Mouse (Mus musculus): ENCODE results near the gene Tuba1b. TPM values are rescaled to one million over a fixed set of nuclear protein-coding genes. Genes with fewer than 3 reads are reported as not detected.
"Not testable (repeated sequence)": the region's sequence is repeated elsewhere in the genome, so short reads cannot be mapped to it uniquely, and the experiment has no call there.

The Tuba1b gene
- 1,370 and 1,449 TPM in 2 replicates for polyA plus RNA-seq (2015; fragmentation: Nextera tagmentation; extraction: Ambion mirVana)

DNA sequence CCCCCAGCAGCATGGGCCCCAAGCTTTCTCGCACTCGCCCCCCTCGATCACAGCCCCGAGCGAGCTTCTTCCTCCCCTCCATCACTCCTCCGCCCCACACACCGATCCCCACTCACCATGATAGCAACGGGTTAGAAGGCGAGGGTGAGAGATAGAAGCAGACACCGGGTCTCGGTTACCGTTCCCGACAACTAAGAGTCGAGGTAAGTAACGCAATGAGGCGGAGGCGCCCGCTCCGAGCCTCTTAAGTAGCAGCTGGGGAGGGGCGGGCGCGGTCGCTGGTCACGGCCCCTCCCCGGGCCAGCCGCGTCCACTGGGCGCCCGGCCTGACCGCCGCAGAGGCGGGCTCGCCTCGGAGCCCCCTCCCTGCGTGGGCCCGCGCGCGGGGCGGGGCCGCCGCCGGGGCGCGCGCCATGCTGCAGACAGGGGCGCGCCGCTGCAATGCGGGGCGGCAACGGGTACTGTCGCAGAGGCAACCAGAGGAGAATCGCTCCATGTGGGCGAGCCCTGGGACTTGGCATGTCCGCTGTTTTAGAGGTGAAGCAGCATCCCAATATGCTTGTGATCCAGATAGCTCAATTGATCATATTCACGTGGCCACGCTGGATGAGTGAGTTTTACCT lies at the start of gene Tuba1b:
Gene Tuba1b, minus strand, starts transcription at position 349 of the 623 bp plus-strand sequence.
- DNase-seq (ENCODE audit: low spot score), result peak; percentile 88

DNA sequence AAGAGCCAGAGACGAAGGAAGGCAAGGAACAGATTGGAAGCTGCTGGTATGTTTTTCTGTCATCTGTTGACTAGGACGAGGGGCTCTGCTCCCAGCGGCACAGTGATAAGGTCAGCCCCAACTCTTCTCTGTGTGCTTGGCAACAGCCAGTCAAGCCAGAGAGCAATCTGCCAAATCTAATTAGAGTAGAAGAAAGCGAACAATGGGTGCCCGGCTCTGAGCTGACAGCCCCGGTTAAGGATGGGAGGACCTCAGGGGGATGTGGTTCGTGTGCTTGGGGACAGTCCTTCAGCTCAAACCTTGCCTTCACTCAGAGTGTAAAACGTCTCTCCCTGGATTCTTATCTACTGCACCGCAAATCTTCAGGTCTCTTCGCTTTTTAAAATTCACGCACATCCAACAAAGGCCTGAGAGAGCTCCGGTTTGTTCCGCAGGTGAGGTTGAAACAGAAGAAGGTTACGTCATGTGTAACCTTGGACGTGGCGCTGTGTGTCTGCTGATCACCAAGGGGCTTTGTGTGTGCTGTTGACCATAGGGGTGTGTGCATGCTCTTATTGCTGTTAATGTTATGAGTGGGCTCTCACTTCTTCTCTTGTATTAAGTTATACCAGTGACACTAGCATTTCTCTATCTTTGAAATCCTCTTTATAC lies 49.2 kb upstream of the Tuba1b start:
- no peak for DNase-seq (ENCODE audit: low spot score)

DNA sequence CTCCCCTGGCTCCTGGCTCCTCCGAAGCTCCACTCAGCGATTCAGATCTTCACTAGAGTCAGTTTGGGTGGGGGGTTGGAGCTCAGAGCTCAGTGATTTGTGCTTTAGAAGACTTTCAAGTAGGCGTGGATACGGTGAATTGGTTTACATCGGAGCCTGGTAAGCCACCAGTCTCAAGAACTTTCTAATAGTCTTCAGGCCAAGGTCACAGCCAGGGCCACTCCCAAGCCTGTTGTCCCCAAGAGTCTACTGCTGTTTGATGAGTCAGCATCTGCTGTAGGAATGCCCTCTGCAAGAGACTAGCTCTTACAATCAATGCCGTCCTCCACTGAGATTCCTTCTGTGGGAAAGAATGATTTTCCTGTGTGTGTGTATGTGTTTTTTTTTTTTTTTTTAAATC lies 47.7 kb upstream of the Tuba1b start:
- DNase-seq (ENCODE audit: low spot score), result no peak

DNA sequence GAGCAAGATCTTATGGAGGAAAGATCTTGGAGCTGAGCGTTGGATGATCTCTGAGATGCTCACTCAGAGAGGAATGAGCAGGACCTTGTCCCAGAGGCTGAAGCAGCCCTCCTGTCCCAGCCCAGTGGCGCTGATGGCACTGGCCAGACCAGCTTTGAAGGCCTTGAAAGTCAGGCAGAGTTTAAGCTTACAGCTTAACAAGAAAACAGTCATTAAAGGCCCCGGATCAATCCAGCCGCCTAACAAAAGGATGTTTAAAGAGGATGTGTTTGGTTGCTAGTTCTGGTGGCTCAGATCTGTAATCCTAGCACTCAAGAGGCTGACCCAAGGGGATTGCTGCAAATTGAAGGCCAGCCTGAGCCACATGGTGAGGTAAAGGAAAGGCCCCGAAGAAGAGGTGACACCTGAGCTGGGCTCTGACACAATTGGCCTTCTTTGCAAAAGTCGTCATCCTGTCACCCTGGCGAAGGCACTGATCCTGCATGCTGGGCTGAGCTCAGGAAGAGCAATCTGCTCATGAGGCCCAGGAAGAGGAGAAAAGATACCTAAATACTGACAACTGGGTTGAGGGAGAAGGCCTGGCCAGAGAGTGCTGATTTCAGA lies 45.7 kb upstream of the Tuba1b start:
- DNase-seq (ENCODE audit: low spot score), result no peak

DNA sequence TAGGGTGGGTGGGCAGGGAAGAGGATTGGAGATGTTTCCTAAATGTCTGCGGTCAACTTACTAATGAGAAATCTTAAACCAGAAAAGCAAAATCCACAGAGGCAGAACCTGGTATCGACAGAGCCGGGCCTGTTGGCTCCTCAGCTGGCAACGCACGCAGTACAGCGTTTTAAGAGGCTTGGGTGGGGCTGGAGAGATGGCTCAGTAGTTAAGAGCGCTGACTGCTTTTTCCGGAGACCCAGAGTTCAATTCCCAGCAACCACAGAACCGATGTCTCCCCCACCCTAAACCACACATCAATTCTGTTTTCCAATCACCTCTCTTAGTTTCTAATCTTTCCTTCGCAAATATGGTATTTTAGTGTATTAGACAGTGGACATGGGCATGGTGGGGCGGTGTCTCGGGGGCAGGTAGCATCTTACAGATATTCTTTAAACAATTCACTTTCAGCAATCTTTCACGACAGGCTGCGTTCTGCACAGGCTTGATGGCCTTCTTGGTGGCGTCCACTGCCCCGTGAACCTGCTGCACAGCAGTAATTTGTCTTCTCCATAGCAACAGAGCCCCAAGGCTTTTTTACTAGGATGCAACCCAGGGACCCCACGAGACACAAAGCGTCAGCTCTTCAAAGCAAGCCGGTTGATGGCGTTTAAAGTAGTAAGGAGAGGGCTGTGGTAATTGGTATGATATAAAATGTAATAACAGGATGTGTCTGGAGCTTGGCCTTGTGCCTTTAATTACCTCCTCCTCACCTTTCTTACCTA lies 44.2 kb upstream of the Tuba1b start:
- DNase-seq (ENCODE audit: low spot score), result no peak

DNA sequence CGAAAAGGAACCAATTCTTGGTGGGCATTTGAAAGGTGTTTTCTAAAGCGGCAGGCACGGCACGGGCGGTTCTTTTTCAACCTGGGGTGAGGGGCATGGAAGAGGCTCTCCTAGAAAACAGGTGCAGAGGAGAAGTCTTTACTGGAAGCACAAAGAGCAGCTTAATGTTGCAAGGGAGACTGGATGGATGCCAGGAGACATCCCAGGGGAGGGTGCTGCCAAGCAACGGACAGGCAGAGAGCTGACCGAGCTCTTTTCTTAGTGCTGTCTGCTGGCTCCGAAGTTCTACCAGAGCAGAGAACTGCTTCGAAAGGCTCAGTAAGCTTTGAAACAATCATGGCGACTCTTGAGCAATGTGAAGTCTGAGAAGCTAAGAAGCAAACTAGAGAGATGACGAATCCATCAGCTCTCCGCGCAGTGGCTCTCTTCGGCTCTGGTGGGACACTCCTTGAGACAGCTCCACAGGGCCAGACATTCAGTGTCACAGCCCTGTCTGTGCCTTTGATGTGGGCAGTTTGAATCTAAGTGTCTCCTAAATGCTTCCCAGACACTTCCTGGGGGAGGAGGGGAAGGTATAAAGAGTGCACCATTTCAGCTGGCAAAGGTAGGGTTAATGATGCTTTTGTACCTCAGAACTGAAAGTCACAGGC lies 43.5 kb upstream of the Tuba1b start:
- no peak for DNase-seq (ENCODE audit: low spot score)

DNA sequence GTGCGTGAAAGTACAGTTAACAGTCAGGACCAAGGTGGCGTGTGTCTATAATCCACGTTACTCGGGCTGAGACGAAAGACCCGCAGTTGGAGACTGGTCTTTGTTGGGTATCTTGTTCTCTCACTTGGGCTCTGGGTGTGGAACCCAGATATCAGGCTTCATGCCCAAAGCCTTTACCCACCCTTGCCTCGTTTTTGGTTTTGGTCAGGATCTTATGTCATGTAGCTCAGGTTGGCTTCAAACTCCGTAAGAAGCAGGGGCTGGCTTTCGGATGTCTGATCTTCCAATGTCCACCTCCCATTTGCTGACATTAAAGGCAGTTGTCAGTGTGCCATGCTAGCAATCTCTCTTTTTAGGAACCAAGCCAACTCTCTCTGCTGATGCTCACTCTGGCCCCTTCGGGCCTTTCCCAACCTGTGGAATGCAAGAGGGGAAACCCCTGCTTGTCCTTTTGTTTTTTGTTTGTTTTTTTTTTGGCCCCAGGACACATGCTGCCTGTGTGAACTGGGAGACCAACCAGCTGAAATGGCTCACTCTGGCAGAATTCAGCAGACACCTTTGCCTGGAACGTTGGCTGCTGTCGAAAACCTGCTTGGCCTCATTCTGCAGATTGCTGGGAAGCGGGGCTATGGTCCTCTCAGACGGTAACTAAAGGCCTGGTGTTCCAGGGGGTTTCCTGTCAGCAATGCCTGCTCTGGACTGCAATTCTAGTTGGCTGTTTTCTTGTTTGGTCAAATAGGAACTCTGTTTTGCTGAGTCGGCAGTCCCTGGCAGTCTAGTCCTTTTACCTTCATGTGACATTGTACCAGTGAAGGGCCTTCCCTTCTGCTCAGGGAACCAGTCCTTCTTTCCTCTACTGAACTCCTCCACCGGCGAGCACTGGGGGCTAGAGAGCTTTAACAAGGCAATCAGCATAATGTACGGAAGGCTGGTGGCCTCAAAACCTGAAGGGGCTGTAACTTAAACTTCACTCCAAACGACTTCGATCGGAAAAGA lies 42.7 kb upstream of the Tuba1b start:
- DNase-seq (ENCODE audit: low spot score), result no peak

DNA sequence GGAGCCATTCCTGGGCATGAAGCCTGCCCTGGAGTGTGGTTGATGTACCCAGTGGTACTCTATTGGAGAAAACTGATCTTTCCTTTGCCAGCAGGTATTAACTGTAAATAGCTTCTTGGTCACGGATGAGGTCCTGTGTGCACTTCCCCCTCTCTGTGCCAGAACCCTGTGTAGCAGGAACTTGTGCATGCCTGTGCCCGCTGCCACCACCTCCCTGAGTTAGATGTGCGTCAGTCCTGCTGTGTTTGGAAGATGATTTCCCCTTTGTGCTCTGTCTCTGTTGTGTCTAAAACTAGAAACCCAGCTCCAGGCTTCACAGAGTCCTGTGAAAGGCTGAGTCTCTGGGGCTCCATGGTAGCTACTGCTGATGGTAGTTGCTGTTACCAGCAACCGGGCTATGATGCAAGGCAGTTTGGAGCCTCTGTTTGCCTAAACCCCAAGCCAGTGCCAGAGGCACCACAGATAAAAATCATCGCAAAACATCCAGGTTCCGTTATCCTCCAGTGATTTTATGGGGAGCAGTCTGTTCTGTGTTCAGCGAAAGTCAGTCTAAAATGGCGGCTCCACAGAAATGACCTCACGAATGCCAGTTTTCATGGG lies 38.8 kb upstream of the Tuba1b start:
- DNase-seq (ENCODE audit: low spot score), result no peak

DNA sequence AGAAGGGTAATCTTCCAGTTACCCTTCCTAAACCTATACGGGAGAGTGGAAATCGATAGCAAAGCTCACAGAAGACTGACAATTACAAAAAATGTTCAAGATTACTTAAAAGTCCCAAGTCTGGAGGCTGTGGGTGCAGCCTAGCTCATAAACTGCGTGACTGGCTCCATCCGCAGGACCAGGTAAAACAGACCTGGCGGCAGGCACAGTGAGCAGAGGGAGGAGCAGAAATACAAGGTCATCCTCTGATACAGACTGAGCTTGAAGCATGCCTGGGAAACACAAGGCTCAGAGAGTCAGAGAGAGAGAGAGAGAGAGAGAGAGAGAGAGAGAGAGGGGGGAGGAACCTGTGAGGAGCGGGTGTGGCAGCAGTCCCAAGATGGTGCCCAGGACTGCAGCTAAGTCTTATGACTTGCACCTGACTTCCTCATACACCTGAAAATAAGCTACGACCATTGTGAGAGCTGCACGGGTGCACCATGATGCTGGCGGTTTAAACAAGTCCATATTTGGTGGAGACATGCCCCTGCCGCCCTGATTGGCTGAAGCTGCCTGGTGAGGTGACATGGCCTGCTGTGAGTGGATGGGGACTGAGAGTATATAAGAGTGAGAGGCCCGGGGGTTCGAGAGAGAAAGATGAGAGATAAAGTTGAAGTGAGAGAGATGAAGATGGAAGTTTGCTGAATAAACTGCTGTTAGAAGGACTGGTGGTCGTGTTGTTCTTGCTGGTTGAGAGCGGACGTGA lies 37.4 kb upstream of the Tuba1b start:
- DNase-seq (ENCODE audit: low spot score), result not testable (repeated sequence)

DNA sequence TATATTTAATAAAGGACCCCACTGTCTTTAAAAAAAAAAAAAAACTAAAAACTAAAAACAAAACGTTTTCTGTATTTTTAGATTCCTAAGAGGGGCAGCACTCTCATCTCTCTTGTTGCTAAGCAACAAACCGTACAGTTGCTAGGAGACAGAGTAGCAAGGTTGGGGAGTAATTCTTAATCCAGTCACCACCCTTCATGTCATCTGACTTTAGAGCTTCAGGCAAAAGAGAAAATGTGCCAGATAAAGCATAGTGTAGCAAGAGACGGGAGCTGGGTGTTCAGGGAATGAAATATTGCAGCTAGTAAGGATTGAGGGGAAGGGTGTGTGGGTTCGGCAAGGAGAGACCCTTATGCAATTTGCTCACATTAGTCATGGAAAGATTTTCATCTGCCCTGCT lies 36.7 kb upstream of the Tuba1b start:
- peak; percentile 24 for DNase-seq (ENCODE audit: low spot score)

DNA sequence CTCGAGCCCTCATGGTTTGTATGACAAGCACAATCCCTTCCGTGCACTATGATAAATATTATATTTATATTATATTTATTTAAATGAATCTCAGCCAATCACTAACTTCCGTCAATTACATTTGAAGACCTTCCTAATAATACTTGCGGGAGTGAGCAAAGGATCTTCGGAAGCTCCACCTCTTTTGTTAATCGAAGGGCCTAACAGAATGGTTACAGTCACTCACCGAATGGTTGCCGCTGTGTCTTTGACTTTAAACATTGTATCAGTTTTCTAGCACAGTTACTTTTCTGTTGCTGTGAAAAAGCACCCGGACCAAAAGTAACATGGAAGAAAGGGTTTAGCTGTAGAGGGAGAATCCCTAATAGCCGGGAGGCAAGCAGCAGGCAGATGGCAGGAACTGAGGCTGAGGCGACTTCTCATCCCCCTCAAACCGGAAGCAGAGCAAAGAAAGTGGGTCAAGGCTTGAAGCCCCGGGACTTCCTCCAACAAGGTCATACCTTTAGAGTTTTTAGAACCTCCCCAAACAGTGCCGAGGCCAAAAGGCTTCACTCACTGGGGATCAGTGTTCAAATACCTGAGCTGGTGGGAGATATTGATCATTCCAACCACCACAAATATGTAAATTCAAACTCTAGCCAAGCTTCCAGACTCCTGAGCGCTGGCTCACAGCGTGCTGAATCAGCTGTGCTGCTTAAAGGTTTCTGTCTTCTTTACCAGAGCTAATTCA lies 35.2 kb upstream of the Tuba1b start:
- DNase-seq (ENCODE audit: low spot score), result peak; percentile 83

DNA sequence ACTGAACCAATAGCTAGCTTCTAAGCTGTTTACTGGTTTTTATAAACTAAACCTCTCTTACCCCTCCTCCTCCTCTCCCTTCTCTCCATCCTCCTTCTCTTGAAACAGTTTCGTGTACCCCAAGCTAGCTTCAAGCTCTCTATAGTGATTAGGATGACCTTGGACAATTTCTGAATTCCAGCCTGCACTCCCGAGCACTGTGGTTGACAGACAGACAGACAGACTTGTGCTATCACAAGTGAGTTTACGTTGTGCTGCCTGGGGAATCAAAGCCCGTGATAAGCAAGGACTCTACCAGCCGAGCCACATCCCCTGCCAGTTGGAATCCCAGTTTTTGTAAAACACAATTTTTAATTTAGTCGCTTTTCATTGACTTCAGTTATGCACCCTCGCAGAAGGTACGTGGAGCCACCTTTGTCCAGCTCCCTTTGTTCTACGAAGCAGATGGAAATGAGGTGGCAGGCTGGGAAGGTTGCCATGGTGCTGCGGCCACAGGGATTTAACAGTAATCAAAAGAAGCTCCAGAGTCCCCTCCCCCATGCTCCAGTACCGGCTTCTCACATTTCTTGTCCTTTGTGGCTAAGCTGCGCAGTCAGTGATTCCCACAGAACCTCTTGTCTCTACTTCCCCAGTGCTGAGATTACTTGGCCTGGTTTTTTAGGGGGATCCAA lies 34.5 kb upstream of the Tuba1b start:
- no peak for DNase-seq (ENCODE audit: low spot score)

DNA sequence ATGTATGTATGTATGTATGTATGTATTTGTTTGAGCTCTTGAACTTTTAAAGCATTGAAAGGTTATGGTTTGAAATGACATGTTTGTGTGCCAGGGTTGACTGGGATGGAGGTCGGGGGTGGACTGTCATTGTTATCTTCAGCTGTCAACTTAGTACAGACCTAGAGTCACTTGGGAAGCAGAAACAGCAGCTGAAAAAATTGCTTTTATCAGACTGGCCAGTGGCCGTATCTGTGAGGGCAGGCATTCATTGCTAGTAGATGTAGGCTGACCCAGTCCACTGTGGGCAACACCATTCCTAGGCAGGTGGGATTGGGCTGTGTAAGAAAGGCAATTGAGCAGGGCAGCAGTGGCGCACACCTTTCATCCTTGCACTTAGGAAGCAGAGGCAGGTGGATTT lies 25.2 kb upstream of the Tuba1b start:
- DNase-seq (ENCODE audit: low spot score), result no peak

DNA sequence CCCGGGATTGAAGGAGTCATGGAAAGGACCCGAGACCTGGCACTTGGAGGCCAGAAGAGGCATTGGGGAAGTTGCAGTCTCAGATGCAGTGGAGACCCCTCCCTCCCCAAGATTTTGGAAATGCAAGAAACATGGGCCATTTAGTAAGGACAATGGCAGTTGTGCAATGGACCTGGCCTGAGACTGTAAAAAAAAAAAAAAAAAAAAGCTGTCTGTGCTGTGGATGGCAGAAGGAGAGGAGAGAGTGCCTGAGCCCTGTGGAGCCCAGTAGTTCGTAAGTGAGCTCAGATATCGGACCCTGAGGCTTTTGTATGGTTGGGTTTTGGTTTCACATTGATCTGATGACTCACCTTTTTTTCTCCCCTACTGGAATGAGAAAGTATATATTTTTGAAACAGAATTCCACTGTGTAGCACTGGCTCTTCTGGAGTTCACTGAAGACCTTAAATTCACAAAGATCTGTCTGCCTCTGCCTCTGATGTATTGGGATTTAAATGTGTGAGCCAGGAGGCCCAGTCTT lies 24.6 kb upstream of the Tuba1b start:
- DNase-seq (ENCODE audit: low spot score), result no peak

DNA sequence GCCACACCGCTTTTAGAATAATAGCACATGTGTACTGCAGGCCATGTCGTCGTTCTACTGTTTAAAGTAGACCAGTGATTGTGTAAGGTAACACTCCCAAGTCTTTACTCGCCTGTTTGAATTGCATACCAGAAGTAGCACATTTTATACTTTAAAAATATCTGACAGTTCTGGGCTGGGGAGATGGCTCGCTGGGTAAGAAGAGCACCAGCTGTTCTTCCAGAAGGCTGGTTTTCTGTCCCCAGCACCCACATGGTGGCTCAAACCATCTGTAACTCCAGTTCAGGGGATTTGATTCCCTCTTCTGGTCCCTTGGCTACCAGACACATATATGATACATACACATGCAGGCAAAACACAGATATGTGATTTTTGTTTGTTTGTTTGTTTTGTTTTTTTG lies 23.1 kb upstream of the Tuba1b start:
- no peak for DNase-seq (ENCODE audit: low spot score)

DNA sequence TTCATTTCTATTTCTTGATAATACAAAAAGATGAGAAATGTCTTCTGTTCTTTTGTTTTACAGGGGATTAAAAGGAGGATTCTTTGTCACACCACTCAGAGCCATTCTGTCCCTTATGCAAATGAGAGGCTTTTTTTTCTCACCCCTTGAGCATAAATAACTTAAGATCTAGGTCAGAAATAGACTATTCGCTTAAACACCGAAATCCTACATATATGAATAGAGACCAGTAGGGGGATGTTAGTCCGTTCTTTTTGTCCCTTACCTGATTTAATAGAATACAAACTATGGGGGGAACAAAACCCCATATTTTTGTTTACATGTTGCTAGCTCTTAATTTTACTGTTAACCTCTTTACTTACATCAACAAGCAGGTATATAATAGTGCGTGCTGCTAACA lies 21.6 kb upstream of the Tuba1b start:
- no peak for DNase-seq (ENCODE audit: low spot score)

DNA sequence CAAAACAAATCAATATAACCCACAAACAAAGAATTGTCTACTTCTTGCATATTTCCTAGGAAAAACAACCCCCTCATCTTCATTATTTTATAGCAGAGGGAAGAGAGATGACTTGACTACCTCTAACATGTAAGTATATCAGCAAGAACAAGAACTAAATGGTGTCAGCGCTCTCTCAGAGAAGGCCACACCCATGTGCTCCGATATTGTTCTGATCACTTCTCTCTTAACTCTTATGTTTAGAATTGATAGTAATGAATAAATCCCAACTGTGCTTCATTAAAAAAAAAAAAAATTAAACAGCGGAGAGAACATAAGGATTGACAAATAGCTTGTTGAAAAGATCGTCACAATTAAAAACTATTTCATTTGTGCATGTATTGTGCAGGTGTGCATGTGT lies 21.0 kb upstream of the Tuba1b start:
- DNase-seq (ENCODE audit: low spot score), result no peak

Measured in thymus, postnatal 0 days (tissue).